Mouse (Mus musculus) lung, postnatal 14 days (tissue): ENCODE results near the gene Gtsf1l.
A peak's percentile ranks its signal among the peaks of the same experiment; 100 is the strongest.

Source experiments
- DNase-seq: peaks from one replicate; pipeline ENCODE4 v3.0.0; 2021

Gtsf1l gene

DNA sequence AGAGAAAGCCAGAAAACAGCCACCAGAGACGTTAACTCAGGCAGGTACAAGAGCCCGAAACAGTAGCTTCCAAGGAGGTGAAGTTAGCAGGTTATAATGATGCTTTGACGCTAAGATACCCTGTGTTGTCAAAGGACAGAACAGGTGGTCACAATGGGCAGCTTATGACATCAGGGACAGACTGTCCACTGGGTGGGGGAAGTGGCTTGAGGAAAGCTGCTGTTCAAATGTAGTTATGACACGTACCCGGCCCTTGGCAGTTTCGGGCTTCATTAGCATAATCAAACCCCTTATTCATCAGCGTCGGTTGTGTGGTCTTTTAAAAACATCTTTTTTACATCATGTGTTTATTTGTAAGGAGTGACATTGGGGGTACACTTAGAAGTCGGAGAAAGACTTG, at the start of gene Gtsf1l:
Gtsf1l (minus strand) TSS at position 128 of the 400 bp plus-strand sequence.
- DNase-seq, result no peak

DNA sequence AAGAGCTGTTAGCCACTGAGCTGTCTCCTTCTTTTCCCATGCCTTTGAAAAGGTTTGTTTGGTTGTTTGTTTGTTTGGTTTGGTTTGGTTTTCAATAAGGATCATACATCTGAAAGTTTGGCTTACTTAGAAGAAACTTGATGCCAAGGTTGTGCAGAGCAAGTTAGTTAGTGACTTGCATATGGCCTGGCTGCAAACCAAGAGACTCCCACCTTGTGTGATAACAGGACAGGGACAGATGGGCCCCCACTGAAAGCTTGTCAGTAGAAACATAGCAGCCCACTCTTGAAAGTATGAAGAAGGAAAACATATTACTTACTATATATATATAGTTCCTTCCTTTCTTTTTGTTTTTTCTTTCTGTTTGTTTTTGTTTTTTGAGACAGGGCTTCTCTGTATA, 49.3 kb upstream of the Gtsf1l start:
- DNase-seq, result no peak

DNA sequence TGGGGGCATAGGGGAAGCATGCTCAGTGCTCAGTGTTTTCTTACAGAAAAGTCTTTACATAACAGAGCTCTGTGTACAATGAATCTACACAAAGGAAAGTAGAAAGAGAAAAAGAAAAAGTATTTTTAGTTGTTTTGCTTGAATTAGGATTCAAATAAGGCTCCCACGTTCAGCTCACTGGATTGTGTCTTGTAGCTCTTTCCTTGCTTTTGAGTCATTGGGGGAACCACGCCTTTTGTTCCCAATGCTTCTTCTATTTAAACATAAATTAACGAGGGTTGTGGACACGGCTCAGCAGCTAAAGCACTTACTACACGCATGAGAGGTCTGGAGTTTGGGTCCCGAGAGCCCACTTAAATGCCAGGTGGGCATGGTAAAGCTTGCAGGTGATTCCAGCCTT, 48.3 kb upstream of the Gtsf1l start:
- DNase-seq, result no peak

DNA sequence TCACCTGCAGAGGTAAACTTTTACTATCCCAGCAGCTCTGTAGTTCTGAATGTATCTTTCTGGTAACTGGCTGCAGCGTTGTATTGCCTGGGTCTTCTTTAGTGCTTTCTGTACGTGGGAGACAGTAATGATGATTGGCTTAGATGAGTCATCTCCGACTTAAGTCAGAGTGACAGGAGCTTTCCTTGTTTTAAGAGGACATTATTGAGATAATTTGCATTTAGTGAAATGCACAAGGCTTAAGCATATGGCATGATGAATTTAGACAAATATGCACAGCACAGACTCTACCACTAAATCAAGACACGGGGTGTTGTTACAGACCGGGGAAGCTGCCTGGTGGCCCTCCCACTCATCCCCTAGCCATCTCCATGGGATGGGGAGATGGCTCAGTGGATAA, 44.7 kb upstream of the Gtsf1l start:
- DNase-seq, result no peak

DNA sequence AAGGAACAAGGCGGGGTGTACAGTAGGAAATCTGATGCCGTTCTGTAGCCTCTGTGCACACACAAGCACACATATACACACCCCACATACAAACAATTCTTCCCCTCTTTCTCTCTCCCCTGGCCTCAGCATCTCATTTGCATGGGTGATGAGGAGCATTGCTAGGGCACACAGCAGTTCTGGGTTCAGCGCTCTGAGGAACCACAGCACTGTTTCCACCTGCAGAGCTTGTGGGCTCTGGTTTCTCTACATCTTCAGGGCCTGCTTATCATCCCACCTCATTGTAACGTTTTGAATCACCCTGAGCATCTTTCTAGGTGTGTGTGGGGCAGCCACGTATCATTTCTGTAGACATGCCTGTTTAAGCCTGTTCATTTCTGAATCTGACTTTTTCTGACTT, 43.2 kb upstream of the Gtsf1l start:
- no peak for DNase-seq

DNA sequence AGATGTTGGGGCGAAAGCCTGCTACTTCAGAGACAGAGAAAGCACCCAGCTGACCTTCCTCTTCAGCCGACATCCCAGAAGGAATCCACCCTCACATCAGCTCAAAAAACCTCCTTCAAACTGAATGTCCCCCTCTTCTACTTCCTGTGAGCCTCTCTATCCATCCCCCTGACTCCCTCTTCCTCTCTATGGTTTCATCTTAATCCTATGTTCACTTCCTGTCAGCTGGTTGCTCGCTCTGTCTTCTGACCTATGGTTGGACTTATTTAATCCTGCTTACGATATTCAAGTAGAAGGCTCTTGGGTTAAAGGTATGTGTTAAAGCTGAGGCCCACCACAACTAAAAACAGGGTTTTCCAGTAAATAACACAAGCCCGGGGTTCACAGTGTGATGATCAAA, 35.8 kb upstream of the Gtsf1l start:
- DNase-seq, result no peak

DNA sequence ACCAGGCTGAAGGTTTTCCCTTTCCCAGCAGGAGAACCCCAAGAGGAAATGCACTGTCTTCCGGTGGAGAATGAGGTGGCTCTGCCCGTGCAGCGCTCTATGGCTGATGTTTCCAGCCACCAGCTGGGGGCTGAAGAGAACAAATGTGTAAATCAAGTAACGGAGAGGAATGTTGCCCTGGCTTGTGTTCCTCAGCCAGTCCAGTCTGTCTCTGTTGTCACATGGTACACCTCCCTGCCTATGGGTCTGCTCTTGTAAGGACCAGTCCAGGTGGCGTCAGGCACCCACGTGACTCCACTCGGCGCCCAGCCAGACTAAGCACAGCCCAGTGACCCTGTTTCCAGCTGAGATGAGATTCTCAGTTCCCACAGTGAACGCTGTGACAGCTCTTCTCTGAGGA, 34.7 kb upstream of the Gtsf1l start:
- DNase-seq, result peak; percentile 53

DNA sequence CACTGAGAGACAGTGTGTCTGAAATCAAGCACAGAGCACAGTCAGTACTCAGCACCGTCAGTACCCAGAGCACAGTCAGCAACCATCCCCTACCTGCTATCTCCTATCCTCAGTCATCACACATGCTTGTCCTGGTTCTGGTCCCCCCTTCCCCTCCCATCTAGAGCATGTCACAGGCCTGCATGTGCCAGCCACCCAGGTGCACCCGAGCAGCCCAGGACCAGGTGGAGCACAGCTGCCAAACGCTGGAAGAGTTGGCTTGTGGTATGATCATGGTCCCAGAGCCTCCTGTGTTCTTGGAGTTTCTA, 33.7 kb upstream of the Gtsf1l start:
- no peak for DNase-seq

DNA sequence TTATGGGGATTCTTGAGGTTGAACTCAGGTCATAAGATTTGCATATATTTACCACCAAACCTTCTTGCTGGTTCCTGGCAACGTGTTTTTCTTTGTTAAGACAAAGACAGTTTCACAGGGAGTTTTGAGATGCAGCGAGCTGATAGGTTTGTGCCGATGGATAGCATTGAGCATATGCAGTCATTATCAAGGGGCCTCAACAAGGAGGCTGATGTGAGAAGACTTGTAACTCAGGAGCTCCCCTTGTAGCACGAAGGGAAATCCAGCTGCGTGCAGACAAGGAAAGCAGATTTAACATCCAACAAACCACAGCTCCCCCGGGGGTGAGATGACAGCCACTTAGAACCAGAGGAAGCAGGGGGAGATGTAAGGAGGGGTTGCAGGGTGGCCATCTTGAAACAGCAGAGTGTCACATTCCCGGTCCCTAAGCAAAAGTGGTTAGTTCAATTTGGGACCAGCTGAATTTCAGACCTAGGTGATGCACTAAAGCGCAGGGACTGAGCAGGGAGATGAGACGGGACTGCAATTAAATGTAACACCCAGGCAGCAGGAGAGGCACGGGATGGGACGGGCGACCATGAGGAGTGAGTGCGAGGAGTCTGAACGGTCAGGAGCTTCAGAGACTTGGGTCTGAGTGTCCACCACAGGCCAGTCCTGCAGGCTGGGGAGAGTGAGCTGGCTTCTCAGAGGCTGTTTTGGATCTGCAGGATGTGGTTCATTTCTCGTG, 33.1 kb upstream of the Gtsf1l start:
- DNase-seq, result no peak

DNA sequence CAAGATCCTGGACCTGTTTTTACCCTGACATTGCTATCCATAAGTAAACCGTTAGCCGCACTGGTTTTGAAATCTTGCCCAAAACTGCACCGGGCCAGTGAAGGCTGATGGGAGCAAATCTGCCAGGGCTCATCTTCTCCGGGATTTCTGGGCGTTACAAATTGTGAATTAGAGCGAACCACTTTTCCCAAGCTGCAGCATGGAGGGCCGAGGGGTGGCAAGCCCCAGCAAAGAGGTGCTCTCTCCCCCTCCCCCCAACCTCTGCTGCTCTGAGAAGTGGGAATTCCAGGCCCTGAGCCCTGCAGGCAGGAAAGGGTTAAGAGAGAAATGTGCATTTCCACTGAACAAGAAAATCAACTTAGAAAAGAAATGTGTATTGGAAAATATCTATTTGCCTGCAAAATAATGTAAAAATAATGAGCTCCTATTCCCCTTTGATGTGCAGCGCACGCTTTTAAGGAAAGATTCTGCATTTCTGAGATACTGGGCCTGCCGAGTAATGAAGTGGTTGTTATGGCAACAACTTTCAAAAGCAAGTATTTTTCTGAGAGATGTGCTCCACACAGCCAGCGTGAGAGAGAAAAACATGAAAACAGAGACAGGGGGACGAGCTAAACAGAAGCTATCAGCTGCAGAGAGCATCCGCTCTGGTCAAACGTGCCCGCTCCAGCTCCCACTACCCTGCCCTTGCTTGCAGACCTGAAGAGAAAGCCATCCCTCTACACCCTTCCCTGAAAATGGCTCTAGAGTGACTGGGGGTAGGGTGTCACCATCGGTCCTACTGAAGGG, 24.0 kb upstream of the Gtsf1l start:
- DNase-seq, result no peak

DNA sequence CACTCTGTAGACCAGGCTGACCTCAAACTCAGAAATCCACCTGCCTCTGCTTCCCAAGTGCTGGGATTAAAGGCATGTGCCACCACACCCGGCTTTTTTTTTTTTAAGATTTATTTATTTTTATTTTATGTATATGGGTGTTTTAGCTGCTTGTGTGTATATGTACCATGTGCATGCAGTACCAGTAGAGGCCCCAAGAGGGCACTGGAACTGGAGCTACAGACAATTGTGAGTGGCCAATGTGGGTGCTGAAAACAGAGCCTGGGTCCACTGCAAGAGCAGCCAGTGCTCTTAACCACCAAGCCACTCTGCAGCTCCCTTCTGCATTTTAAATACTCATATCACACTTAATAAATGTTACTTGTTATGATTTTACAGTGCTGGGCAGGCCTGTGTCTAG, 23.1 kb upstream of the Gtsf1l start:
- no peak for DNase-seq

DNA sequence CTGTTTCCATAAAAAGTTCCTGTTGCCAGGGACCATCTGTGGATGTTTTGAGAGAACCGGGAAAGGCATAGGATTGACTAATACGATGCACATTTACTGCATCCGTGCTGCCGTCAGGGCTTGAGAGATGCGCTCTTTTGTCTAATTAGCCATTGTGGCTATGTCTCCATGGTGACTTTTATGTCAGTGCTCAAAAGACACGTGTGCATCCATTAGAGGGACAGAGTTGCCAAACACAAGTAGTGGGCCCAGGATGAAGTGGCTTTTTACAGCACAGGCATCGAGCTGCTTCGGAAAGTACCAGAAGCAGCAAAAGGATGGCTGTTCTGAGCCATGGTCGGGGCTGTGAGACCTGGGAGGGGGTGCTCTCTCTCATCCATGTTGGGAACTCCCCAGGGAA, 20.7 kb upstream of the Gtsf1l start:
- no peak for DNase-seq

DNA sequence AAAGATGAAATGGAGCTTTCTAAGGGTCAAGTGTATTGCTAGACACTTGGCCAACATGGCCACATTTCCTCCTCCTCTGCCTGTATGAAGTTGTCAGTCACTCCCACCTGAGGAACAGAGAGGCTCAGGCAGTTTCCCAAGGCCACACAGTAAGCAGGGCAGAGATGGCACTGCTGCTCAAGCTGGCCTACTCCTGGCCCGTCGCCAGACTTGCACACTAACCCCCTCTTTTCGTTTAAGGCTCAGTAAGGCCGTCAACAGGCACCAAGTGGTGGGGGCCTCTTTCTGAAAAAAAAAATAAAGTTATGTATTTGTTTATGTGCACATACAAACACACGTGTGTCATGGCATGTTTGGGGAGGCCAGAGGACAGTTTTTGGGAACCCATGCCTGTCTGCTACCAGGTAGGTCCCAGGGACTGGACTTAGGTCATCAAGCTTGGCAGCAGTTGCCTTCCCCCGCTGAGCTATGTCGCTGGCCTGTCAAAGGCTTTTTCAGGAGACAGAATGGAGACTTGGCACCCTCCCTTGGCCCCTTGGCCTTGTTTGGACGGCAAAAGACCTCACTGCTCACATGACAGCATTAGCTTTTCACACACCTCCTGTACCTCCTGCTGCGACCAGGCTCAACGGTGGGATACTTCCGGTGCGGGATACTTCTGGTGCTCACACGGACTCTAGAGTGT, 16.6 kb upstream of the Gtsf1l start:
- DNase-seq, result no peak

DNA sequence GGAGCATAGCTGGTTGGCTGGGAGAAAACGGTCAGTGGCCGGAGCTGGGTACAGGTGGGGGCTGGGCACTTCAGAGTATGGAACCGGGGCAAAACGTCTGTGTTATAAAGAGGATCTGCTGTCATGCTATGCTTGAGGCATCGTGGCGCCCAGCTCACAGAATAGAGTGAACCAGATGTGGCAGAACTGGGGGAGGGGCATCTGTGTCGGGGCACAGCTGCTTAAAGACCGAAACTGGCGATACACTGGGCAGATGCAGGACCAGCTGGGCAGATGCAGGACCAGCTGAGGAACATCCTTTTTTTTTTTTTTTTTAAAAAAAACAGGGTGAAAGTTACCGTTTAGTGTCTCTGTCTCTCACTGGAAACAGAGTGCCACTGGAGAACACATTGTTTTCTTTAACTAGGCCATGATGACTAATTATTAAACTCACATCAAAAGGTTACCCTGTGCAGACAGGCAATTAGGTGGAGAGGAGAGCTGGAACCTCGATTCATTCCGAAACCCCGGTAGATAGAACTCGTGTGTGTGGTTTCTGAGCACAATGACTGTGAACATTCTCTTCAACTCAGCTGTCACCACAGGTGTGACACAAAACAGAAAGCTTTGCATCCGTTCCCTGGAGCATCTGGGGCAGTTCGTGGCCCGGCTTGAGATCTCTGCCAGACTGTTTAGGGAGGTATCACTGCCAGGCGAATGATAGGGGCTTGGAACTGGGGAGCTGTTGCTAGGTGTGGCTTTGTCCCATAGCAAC, 15.4 kb upstream of the Gtsf1l start:
- DNase-seq, result no peak

DNA sequence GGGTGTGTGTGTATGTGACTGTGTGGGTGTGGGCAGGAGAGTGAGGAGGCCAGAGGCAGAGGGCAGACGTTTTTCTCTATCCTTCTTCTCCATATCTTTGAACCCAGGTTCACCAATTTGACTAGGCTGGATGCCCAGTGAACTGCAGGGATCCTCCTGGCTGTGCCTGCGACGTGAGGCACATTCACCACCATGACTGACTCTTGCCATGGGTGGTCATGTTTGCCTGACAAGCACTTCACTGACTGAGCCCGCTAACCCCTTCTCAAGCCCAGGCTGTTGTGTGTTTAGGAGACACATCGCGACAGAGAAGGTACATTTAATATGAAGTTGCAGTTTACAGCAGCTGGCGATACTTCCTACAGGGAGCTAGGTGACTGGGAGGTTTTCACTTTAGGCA, 14.6 kb upstream of the Gtsf1l start:
- no peak for DNase-seq

DNA sequence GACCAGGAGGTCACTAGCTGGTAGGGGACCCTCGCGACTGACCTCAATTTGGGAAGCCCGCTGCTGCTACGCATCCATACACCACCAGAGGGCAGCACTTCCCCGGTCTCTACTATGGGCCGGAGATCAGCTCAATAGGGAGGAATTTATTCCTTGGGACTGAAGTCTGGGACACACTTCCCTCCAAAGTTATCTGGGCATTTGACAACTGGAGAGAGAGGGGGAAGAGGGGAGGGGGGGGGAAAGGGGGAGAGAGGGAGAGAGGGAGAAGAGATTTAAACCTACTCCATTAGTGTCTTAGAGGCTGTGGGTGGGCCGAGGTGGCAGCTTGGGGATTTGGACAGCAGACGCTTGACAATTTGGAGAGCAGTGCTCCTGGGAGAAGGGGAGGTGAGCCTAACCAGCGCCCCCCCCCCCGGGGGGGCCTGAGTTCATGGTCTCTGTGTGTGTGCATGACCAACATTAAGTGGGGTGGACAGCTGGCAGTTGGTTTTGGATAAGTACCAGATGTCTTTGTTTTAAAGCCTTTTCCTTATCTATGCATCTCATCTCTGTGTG, 14.1 kb upstream of the Gtsf1l start:
- peak; percentile 80 for DNase-seq

DNA sequence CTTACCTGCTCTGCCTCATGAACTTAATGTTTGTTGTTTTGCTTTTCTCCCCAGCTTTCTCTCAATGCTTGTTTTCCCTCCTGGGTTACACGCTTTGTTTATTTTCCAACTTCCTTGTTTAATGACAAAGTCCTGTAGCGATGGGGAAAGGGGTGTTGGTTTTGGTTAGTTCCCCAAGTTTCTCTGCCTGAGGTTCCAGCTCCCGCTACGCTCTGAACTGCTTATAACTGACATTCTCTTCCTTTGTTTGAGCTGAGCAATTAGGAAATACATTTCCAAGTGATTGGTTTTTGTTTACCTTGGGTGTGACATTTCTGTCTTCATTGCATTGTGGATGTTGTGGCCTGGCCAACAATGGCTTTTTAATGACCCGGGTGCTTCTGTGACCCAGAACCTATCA, 12.9 kb upstream of the Gtsf1l start:
- no peak for DNase-seq

DNA sequence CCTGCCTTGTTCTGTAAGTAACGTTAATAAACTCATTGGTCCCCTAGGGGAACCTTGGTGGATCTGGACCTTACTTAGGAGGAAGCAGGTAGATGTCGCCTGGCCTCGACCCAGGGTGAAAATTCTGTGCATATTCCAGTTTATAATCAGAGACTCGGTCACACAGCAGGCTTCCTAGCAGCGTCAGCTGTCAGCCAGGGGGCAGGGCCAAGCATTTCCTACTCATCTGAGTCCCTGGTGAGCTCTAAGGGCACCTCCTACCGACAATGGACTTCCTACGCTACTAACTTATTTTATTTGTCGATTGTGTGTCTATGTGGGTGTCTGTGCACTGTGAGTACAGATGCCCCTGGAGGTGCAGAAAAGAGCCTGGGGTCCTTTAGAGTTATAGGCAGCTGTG, 12.3 kb upstream of the Gtsf1l start:
- peak; percentile 11 for DNase-seq

DNA sequence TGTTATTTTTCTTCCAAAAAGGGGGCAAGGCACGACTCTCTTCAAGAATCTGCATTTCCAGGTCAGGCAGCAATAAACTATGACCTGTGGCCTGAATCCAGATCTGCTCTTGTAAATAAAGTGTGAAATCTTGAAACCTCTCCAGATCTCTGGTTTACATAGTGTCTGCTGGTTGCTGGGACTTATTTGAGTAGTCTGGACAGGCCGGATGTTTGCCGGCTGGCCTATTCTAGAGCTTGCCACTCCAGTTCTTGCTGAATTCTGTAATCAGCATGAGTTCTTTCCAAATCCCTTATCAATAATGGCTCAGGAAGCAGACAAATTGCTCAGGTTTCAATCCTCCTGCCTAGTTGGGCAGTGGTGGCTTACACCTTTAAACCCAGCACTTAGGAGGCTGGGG, 8.1 kb upstream of the Gtsf1l start:
- no peak for DNase-seq

DNA sequence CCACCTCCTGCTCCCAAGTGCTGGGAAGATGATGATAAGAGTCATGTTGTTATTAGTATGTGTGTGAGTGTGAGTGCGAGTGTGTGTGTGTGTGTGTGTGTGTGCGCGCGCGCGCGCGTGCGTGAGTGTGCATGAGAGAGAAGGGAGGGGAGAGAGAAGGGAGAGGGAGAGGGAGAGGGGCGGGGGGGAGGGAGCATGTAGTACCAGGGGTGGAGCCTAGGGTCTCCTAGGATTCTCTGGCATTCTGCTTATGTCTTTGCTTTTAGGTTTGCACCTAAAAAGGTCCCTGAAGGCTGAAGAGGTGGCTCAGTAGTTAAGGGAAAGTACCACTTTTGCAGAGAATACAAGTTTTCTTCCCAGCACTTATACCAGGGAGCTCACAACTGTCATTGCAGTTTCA, 7.3 kb upstream of the Gtsf1l start:
- no peak for DNase-seq

DNA sequence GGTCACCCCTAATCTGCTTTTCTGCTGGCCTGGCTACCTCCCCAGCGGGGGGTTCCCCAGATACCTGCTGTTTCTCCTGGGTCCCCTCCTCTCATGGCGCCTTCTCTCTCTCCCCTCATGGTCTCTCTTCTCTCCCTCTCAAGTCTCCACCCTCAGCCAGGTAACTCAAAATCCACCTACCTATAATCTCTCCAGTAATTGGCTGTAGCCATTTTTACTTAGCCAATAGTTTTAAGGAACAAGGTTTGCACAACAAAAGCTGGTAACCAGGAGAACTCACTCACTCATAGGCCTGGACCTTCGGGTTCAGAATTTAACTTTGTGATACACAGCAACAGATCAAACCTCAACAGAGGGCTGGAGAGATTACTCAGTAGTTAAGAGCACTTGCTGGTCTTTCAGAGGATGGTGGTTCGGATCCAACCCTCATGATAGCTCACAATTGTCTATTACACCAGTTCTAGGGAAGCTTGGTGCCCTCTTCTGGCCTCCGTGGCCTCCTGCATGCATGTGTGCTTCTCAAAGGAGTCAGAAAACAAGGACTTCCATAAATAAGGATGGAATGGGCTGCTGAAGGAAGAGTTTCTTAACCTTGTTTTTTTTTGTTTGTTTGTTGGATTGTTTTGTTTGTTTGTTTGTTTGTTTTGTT, 1.9 kb upstream of the Gtsf1l start:
- DNase-seq, result no peak

DNA sequence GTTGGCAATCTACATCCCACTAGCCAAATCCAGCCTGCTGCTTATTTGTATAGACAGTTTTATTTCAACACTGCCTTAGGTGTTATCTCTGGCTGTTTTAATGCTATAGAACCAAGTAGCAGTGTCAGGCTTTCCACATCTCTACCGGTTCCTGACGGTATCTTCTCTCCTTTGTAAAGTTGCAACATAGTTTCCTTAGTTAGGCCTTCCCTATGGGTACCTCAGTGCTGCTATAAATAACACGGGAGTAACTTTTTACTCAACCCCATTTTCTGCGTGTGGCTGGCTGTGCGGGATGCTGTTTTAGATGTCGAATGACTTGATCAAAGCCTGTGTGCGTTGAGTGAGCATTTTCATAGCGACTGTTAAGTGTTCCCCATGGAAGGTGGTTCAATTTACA, 1.1 kb downstream of the Gtsf1l start:
- DNase-seq, result no peak

DNA sequence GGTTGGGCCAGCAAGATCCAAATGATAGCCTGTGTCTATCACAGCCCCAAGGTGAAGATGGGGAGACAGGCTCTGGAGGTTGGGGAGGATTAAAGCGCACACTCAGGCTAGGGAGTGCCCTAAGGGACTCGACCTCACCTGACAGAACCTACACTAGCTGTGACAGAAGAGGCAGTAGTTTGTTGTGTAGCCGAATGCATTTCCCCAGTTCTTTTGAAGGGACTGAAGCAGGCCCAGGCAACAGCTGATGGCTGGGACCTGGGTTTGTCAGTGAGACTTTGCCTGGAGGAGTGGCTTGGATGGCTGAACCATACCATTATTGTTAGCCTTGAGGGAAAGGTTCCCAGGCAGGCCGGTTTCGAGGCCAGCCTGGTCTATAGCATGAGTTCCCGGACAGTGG, 2.6 kb downstream of the Gtsf1l start:
- no peak for DNase-seq
